Mouse (Mus musculus): Measurements from ENCODE around the gene Nrap.

GRCm38 (mm10) chr19:56420345-56420744 is 30.5 kb upstream of the Nrap start:
- TF ChIP-seq POLR2A (IDR thresholded peaks at IDR 0.05; ENCODE audit: control insufficient read depth, low read depth, low read length) (no peak), CTCF (IDR thresholded peaks at IDR 0.05; ENCODE audit: control insufficient read depth, insufficient read depth, insufficient replicate concordance, low read depth, low read length) (no peak)

All from testis, adult 2 months (tissue).